In the genomic region with DNA sequence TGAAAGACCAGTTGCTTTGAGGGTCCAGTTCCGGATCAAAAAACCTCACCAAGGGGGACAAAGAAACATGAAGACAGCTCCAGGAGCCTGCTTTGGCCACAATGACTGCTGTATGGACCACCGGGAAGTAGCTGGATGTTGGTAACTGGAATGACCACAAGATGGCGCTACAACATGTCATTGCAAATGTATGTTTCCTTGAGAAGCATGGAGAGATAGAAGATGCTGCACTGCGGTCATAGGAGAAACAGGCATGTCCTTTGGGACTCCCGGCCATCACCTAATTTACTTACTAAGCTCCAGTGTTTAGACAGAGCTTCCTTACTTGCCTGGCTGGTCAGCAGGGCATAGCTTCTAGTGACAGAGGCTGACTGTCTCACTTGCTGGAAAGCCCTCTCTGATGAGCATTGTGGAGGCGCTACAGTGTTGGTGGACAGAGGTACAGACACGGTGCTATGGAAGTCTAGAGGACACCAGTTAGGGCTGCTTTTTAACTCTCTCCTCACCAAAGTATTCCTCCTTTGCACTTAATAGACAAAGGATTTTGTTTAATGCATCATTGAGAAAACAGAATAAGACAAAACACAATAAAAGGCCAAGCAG, we compare ENCODE assay signal across 8 mouse cellular contexts.
DNase-seq lines count a peak whose midpoint lies in the region; ATAC-seq and TF ChIP-seq lines count a peak whose summit lies in the region.

No protein-coding gene starts in this region.

- ATAC-seq in embryonic facial prominence, embryonic 14.5 days (ENCODE audit: low read depth): 0 out of 2 replicates have a peak, but pooled peaks have one; percentile 54
- ATAC-seq in heart, postnatal 0 days (ENCODE audit: insufficient read depth, low read depth): 0 out of 2 replicates have a peak, but pooled peaks have one; percentile 45
- peak; percentile 52 for ATAC-seq in lung, embryonic 14.5 days (ENCODE audit: insufficient read depth)

- H3K4me3 ChIP-seq in embryonic facial prominence, embryonic 14.5 days (ENCODE audit: low read depth, low read length): no peak overlapping the region
- no peak overlapping the region for H3K4me3 ChIP-seq in heart, postnatal 0 days (ENCODE audit: low read depth, low read length)
- H3K4me3 ChIP-seq in lung, embryonic 14.5 days (ENCODE audit: low read depth, low read length): no peak overlapping the region

- 15% methylated on average over 7 of the region's 7 CpGs for WGBS in embryonic facial prominence, embryonic 14.5 days
- WGBS in heart, postnatal 0 days: 13% methylated on average over 7 of the region's 7 CpGs
- WGBS in lung, embryonic 14.5 days: 9% methylated on average over 7 of the region's 7 CpGs

- H3K27me3 ChIP-seq in embryonic facial prominence, embryonic 14.5 days (replicated peaks; ENCODE audit: control insufficient read depth, insufficient read depth, low read length): no peaks in the 10 kb centered on the region
- H3K27me3 ChIP-seq in heart, postnatal 0 days (ENCODE audit: control insufficient read depth, insufficient read depth, low read length): no peaks in the 10 kb centered on the region
- H3K27me3 ChIP-seq in lung, embryonic 14.5 days (ENCODE audit: insufficient read depth, low read length): no peaks in the 10 kb centered on the region

- H3K4me2 ChIP-seq in embryonic facial prominence, embryonic 14.5 days (ENCODE audit: low read depth, low read length): no peak overlapping the region
- no peak overlapping the region for H3K4me2 ChIP-seq in heart, postnatal 0 days (ENCODE audit: low read depth, low read length)
- no peak overlapping the region for H3K4me2 ChIP-seq in lung, embryonic 14.5 days

- DNase-seq in CD4-positive, CD25-positive, alpha-beta regulatory T cell, adult 2 months (ENCODE audit: low read depth, low spot score): peak; percentile 79
- peak; percentile 58 to 67 for DNase-seq in adrenal gland, postnatal 36 days
- DNase-seq in embryonic facial prominence, embryonic 14.5 days (ENCODE audit: low spot score): peak; percentile 87
- peak; percentile 84 for DNase-seq in heart, postnatal 0 days (ENCODE audit: low spot score)
- peak; percentile 62 to 84 for DNase-seq in kidney, postnatal 25 days
- peak; percentile 97 for DNase-seq in lung, embryonic 14.5 days
- DNase-seq in ovary, postnatal 14 days (ENCODE audit: low spot score): peak; percentile 74
- peak; percentile 58 for DNase-seq in thymus, postnatal 25 days

- no peaks in the 10 kb centered on the region for H3K36me3 ChIP-seq in embryonic facial prominence, embryonic 14.5 days (ENCODE audit: control insufficient read depth, insufficient read depth, low read length)
- no peaks in the 10 kb centered on the region for H3K36me3 ChIP-seq in heart, postnatal 0 days (replicated peaks; ENCODE audit: control insufficient read depth, insufficient read depth, low read length)
- no peaks in the 10 kb centered on the region for H3K36me3 ChIP-seq in lung, embryonic 14.5 days (ENCODE audit: insufficient read depth)

- TF ChIP-seq EP300 in heart, postnatal 0 days (IDR thresholded peaks at IDR 0.05; ENCODE audit: low read depth): no peak

- H3K9ac ChIP-seq in embryonic facial prominence, embryonic 14.5 days (ENCODE audit: low read depth, low read length): no peak overlapping the region
- no peak overlapping the region for H3K9ac ChIP-seq in heart, postnatal 0 days (replicated peaks; ENCODE audit: low read depth, low read length)
- no peak overlapping the region for H3K9ac ChIP-seq in lung, embryonic 14.5 days

- 0 out of 2 replicates have a peak, but pooled peaks cover 2% of the 10 kb centered on the region for H3K4me1 ChIP-seq in embryonic facial prominence, embryonic 14.5 days (ENCODE audit: control insufficient read depth, insufficient read depth, low read length)
- H3K4me1 ChIP-seq in heart, postnatal 0 days (ENCODE audit: control insufficient read depth, insufficient read depth): peaks cover 11% of the 10 kb centered on the region; the same call in 1 of the 2 replicates
- no peaks in the 10 kb centered on the region for H3K4me1 ChIP-seq in lung, embryonic 14.5 days (ENCODE audit: insufficient read depth)

- peak; percentile 93 for TF ChIP-seq CTCF in heart, postnatal 0 days (IDR thresholded peaks at IDR 0.05; ENCODE audit: low read depth)
- peak; percentile 95 for TF ChIP-seq CTCF in lung, embryonic 14.5 days (IDR thresholded peaks at IDR 0.05; ENCODE audit: low read depth)

- no peak overlapping the region for H3K27ac ChIP-seq in embryonic facial prominence, embryonic 14.5 days (replicated peaks; ENCODE audit: low read depth, low read length)
- H3K27ac ChIP-seq in heart, postnatal 0 days (ENCODE audit: low read depth): no peak overlapping the region
- H3K27ac ChIP-seq in lung, embryonic 14.5 days (ENCODE audit: low read depth): peak overlapping the region; percentile 46; the same call in 1 of the 2 replicates

- H3K9me3 ChIP-seq in embryonic facial prominence, embryonic 14.5 days (ENCODE audit: control insufficient read depth, low read length): no peaks in the 10 kb centered on the region
- H3K9me3 ChIP-seq in heart, postnatal 0 days (replicated peaks; ENCODE audit: control insufficient read depth, low read length): no peaks in the 10 kb centered on the region
- H3K9me3 ChIP-seq in lung, embryonic 14.5 days (ENCODE audit: low read depth, low read length): no peaks in the 10 kb centered on the region
